Mouse (Mus musculus): ENCODE data around the gene Fcgrt. TPM values are rescaled to one million over a fixed set of nuclear protein-coding genes. Genes with fewer than 3 reads are reported as not detected.
"Not testable (repeated sequence)": the region's sequence is repeated elsewhere in the genome, so short reads cannot be mapped to it uniquely, and the experiment has no call there.

The Fcgrt gene
- total RNA-seq, 2 experiments from 2014 or later = 17.8 to 19.0 TPM

DNA sequence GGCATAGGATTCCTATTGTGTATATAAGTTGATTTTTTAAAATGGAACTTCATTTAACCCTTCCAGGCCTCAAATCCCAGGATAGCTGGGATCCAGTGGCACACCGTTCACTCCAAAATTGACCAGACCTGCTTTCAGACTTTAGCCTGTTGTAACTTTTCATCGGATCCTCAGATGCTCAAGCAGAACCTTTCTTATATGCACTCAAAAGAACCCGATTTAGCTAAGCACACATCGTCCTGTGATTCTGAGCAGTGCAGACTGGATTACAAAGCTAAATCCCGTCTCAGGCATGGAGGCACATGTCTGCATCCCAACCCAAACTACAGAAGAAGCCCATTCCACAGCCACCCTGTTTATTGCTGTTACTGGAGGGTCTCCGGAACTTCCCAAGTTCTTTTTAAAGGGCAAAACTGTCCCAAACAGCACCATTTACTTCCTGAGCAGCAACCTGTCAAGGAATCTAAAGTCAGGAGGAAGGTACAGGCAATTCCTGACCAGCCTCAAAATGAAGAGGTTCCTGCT is 24.1 kb upstream of the Fcgrt start:
- H3K4me3 ChIP-seq = peak overlapping the region; percentile 98
- DNase-seq (ENCODE audit: low spot score in 2 of 2) = no peak
- no peak for TF ChIP-seq CTCF (conservative IDR thresholded peaks at IDR 0.05)
- H3K27ac ChIP-seq = peak overlapping the region; percentile 99

DNA sequence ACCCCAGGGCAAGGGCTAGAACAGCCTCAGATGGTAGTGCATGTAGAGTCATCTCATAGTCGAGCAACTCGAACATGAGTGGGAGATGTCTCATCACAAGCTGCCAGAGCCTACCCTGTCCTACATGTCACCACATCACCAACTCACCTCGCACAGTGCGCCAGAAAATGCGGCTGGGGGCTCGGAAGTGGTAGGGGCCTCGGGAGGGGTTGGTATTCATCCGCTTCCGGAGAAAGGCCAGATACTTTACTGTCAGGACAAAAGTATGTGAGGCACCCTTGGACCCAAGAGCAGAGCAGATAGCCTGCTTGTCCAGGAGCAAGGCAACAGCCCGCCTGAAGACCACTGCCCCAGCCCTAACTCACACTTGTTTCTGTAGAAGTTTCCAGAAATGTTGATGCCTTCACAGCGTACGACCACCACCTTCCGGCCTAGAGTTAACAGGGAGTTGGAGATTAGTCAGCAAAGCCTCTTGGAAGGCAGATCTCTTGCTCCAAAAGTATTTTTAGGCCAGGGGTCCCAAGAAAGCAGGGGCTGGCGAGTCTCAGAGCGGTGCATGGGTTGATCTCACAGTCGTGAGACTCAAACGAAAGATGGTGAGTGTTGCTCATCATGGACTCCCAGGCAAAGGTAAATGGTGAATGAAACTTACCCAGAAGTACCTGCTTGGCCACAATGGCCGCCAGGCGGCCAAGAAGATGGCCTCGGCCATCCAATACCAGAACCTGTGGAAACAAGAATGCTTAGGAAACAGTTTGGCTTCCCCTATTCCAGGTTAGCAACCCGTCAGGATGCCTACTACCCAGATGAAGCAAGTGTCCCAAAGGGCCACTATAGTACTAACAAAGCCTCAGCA is 23.4 kb upstream of the Fcgrt start:
- H3K27ac ChIP-seq = peak overlapping the region; percentile 99
- H3K4me3 ChIP-seq = peak overlapping the region; percentile 98
- no peak for DNase-seq (ENCODE audit: low spot score in 2 of 2)
- peak; percentile 61 for TF ChIP-seq CTCF (conservative IDR thresholded peaks at IDR 0.05)

DNA sequence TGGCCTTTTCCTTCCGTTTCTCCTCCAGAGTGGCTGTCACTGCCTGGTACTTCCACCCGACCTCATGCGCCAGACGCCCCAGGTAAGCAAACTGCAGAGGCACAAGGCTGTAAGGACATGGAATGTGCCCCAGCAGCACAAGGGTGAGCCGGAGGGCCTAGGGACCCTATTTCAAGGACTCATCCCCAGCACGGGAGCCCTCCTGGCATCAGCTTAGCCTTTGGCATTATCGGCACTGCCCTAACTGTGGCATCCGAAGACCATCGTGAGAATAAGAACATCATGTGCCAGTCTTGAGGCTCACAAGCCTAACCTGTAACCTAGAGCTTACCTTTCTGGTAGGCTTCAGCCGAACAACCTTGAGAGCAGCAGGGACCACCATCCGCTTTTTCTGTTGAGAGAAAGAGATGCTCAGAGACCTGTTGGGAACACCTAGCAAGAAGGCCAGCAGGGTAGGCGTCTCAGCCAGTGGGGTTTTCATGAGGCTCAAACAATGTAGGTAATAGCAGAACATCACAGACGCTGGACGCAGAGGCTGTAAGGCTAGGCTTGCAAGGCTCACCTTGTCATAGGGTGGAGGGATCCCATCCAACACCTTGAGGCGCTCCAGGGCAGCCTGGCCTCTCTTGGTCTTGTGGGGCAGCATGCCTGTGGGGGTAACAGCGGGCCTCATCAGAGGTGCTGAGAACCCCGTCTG is 22.6 kb upstream of the Fcgrt start:
- H3K27ac ChIP-seq = peak overlapping the region; percentile 99; the same call in 1 of the 2 replicates
- no peak for DNase-seq (ENCODE audit: low spot score in 2 of 2)
- H3K4me3 ChIP-seq = no peak overlapping the region
- TF ChIP-seq CTCF (conservative IDR thresholded peaks at IDR 0.05) = no peak

DNA sequence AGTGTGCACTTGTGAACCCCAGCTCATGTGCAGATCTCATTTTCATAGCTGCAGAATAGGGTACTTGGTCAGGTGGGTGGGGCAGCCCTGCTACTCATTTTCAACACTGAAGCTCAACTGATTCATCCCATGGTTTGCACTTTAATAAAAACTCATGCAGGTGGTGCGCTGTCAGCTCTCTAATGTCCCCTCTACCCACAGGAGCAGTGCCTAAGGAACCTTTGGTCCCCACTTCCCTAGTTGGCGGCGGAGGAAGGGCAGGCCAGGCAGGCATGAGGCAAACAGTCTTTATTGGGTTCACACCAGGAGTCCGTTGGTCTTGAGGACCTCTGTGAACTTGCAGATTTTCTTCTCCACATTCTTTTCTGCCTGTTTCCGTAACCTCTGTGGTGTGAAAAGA is 22.0 kb upstream of the Fcgrt start:
- DNase-seq (ENCODE audit: low spot score in 2 of 2); H3K4me3 ChIP-seq: not testable (repeated sequence)
- 0 out of 2 replicates have a peak overlapping the region, but pooled peaks have one; percentile 79 for H3K27ac ChIP-seq

DNA sequence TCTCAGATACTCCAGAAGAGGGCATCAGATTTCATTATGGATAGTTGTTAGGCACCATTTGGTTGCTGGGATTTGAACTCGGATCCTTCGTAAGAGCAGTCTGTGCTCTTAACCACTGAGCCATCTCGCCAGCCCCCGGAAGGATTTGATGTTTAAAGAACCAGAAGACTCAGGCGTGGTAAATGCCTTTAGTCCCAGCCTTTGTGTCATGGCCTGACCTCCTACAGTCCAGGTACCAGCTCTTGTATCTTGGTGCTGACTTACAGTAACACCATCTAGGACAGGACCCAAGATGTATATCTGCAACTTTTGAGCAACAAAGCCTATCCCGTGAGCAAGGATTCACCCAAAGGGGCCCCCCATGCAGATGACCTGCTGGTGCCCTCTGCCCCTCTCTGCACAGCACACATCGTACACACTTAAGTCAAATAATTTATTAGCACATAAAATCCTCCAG is 21.5 kb upstream of the Fcgrt start:
- no peak; the same call in 1 of the 2 replicates for TF ChIP-seq CTCF (conservative IDR thresholded peaks at IDR 0.05)
- Histone ChIP-seq H3K4me3 (no peak overlapping the region; the same call in 1 of the 2 replicates), H3K27ac (peak overlapping the region; percentile 79; the same call in 1 of the 2 replicates)
- no peak for DNase-seq (ENCODE audit: low spot score in 2 of 2)

DNA sequence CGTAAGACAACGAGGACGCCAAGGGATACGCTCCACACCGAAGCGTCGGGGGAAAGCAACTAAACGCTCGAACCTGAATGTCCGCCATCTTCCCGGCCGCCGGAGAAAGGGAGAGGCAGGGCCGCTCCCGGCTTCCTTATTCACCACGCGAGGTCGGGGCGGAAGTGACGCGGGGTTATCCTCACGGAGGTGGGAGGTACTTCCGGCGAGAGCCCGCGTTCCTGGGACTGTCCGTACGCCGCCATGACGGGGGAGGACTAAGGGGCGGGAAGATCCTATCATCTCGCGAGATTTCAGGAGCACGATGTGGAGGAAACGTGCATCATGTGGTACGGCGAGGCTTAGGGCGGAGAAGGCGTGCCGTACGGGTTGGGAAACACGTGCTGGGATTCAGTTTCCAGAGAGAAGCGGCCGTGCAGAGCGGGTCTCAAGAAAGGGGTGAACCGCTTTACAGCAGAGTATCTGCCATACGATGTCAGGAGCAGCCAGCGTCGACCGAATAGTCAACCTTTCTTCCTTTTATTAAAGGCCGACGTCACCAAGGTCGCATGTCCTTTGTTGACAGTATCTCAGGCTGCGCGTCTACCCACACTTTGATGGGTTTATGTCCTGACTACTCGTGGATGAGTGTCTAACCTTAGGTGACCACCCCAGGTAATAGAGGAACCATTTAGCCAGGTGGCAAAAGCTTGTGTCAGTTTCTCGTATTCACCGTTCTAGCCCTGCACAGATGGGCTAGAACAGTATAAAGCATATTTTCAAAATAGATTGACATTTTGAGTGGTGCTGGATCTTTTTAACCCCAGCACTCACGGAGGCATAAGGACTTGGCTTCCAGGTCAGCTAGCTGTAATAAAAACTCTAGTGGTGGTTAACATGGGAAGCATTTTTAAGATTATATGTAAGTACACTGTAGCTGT is 20.8 kb upstream of the Fcgrt start, which contains the start of gene Rps11:
TSS of gene Rps11 (minus strand) at position 216 of the 920 bp plus-strand sequence.
- H3K27ac ChIP-seq = peak within 1 kb of the TSS; percentile 93
- DNase-seq (ENCODE audit: low spot score in 2 of 2) = peak; percentile 99 to 100
- peak; percentile 68; the same call in 1 of the 2 replicates for TF ChIP-seq CTCF (conservative IDR thresholded peaks at IDR 0.05)
- H3K4me3 ChIP-seq = peak within 1 kb of the TSS; percentile 93

DNA sequence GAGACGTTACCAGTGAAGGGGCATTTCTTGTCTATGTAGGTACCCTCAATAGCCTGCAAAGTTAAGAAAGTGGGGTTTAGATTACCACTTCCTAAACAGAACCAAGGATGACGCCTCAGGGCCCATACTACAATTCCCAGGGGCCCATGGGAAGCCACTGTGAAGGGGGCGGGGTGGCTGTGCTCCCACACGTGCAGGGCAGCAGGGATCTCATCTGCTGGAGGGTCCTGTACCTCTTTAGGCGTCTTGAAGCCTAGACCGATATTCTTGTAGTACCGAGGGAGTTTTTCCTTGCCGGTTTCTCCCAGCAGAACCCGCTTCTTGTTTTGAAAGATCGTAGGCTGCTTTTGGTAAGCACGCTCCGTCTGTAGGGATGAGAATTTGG is 19.5 kb upstream of the Fcgrt start:
- DNase-seq (ENCODE audit: low spot score in 2 of 2) = no peak
- Histone ChIP-seq H3K27ac (peak overlapping the region; percentile 93; the same call in 1 of the 2 replicates), H3K4me3 (peak overlapping the region; percentile 93)
- TF ChIP-seq CTCF (conservative IDR thresholded peaks at IDR 0.05) = no peak

DNA sequence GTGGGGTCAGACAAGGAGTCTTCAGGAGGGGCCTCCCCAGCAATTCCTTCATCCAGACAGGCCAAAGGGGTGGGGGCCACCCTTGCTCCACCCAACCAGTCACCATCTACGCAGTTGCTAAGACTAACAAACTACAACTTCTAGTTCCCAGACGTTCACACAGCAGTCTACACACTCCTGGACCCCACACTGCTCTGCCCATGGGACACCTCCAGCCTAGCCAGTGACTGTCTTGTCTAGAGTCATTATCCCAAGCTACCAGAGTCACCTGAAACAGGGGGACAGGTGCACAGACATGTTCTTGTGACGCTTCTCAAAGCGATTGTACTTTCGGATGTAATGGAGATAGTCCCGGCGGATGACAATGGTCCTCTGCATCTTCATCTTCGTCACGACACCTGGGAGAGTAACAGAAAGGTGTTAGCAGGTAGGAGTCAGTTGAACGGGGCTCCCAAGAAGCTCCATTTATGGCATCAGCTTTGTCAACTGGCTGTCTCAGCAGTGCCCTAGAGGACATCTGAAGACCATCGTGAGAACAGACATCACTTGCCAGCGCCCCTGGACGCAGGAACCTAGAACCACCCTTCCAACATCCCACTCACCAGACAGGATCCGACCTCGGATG is 19.0 kb upstream of the Fcgrt start:
- DNase-seq (ENCODE audit: low spot score in 2 of 2) = no peak
- TF ChIP-seq CTCF (conservative IDR thresholded peaks at IDR 0.05) = no peak
- H3K27ac ChIP-seq = peak overlapping the region; percentile 93; the same call in 1 of the 2 replicates
- H3K4me3 ChIP-seq = peak overlapping the region; percentile 93

DNA sequence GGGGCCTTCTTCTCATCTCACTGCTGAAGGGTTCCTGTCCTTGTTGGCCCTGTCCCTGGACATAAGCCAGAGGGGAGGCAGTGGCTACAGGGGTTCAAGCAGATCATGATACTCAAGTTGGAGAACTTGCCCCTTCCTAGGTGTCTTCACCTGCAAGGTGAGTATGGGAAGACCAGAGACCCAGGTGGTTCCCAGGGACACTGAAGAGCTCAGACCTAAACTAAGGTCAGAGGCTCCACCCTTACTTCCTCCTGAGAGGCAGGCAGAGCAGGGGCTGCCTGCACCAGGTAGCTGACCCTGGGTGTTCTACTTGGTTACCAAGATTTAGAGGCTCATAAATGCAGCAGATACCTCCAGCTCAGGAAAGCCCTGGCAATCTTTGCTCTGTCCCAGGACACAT is 18.3 kb upstream of the Fcgrt start:
- H3K4me3 ChIP-seq = peak overlapping the region; percentile 17
- H3K27ac ChIP-seq = peak overlapping the region; percentile 61
- DNase-seq (ENCODE audit: low spot score in 2 of 2) = no peak
- no peak for TF ChIP-seq CTCF (conservative IDR thresholded peaks at IDR 0.05)

DNA sequence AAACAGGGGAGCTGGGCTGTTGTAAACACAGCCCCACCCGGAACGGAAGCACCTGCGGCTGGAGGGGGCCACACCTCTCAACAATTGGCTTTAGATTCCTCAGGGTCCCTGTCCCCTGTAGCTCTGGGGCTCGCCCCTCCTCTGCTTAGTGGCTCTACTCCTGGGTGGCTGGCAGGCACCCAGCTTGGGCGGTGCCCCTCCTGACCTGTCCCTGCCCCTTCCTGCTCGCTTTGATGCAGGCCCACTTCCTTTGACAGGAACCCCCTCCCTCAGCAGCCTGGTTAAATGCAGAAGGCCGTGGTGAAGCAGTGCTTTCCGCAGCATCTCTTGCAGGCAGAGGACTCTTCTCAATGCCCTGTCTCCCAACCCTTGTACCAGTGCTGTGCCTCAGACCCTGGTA is 17.8 kb upstream of the Fcgrt start:
- peak overlapping the region; percentile 72 for H3K27ac ChIP-seq
- no peak for TF ChIP-seq CTCF (conservative IDR thresholded peaks at IDR 0.05)
- peak overlapping the region; percentile 17 for H3K4me3 ChIP-seq
- no peak for DNase-seq (ENCODE audit: low spot score in 2 of 2)

DNA sequence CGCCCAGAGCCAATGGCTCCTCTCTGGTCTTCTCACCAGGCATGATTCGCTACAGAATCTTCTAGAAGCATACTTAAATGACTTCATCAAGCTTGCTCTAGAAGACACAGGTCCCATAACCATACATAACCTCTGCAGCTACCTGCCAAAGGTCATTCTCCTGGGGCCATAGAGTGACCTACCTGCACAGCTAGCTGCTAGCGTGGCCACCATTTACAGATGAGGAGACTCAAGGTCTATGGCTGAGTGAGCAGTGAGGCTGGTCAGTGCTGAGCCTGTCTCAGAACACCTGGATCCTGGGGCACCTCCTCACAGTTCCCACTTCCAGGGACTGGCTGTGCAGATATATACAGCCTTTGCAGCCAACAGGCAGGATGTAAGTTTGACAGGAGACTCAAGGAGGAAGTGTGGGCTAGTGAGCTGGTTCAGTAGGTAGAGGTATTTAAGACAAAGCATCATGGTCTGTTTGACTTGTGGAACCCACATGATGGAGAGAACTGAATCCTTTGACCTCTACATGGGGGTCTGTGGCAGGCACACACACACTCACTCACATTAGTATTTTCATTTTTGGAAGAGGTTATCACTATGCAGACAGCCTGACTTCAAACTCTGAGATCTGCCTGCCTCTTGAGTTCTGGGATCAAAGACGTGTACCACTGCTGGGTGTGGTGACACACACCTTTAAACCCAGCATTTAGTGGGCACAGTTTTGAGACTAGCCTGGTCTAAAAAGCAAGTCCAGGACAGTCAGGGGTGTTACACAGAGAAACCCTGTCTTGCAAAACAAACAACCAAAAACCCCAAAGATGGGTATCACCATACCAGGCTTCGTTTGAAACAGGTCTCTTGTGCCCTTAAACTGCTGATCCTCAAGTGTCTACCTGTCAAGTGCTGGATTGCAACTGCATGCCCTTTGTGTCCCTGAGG is 16.4 kb upstream of the Fcgrt start:
- no peak for TF ChIP-seq CTCF (conservative IDR thresholded peaks at IDR 0.05)
- Histone ChIP-seq H3K4me3 (no peak overlapping the region), H3K27ac (peak overlapping the region; percentile 72)
- no peak for DNase-seq (ENCODE audit: low spot score in 2 of 2)
